ENCODE assay signal across 8 mouse cellular contexts in the genomic region with DNA sequence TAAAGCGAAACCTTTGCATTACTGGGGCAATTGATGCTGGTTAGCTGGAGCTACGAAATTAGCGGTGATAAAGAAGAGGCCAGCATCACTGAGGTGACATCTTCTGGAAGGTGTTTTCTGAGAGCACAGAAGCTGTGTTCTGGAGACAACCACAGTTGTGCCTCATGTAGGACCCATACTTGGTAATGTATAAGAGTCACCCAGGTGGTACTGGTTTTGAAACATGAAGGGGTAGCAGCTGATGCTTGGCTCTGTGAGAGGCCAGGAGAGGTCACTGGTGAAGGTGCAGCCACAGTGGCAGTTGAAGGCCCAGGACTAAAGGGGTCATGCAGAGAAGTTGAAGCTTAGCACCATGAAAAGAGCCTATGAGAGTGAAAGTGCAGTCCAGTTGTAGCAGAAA. TPM values are rescaled to one million over a fixed set of nuclear protein-coding genes. Genes with fewer than 3 reads are reported as not detected.
DNase-seq lines count a peak whose midpoint lies in the region; ATAC-seq lines count a peak whose summit lies in the region.

A gene (plus strand): TSS at position 301 of the 400 bp plus-strand sequence.

- no peak for ATAC-seq in common myeloid progenitor, adult 5-6 weeks (replicated peaks; ENCODE audit: low read depth, poor library complexity, severe bottlenecking)
- no peak for ATAC-seq in heart, embryonic 16.5 days (replicated peaks; ENCODE audit: extremely low read depth, insufficient read depth, low FRiP score)
- ATAC-seq in limb, embryonic 11.5 days (ENCODE audit: insufficient number of reproducible peaks, low FRiP score, low TSS enrichment, low read depth) = no peak

- H3K36me3 ChIP-seq in heart, embryonic 16.5 days (ENCODE audit: control insufficient read depth, insufficient read depth) = no peaks in the 10 kb centered on the region
- H3K36me3 ChIP-seq in limb, embryonic 11.5 days (ENCODE audit: control insufficient read depth, insufficient read depth, low read length) = no peaks in the 10 kb centered on the region

- H3K4me3 ChIP-seq in heart, embryonic 16.5 days (ENCODE audit: low read length) = no peak within 1 kb of the TSS
- H3K4me3 ChIP-seq in limb, embryonic 11.5 days (ENCODE audit: low read depth, low read length) = no peak within 1 kb of the TSS

- WGBS in heart, embryonic 16.5 days = 72% methylated on average over 3 of the region's 3 CpGs
- 91% methylated on average over 3 of the region's 3 CpGs for WGBS in limb, embryonic 11.5 days

- H3K9ac ChIP-seq in heart, embryonic 16.5 days (ENCODE audit: low read length) = no peak within 1 kb of the TSS
- no peak within 1 kb of the TSS for H3K9ac ChIP-seq in limb, embryonic 11.5 days (ENCODE audit: low read length)

- no peaks in the 10 kb centered on the region for H3K9me3 ChIP-seq in heart, embryonic 16.5 days (replicated peaks; ENCODE audit: control insufficient read depth, low read length)
- no peaks in the 10 kb centered on the region for H3K9me3 ChIP-seq in limb, embryonic 11.5 days (ENCODE audit: control insufficient read depth, low read length)

- no peak within 1 kb of the TSS for H3K4me2 ChIP-seq in heart, embryonic 16.5 days (ENCODE audit: low read depth, low read length)
- H3K4me2 ChIP-seq in limb, embryonic 11.5 days (ENCODE audit: low read depth, severe bottlenecking) = no peak within 1 kb of the TSS

- no peaks in the 10 kb centered on the region for H3K27me3 ChIP-seq in heart, embryonic 16.5 days (ENCODE audit: control insufficient read depth, insufficient read depth, low read length)
- no peaks in the 10 kb centered on the region for H3K27me3 ChIP-seq in limb, embryonic 11.5 days (ENCODE audit: control insufficient read depth, insufficient read depth, low read length)

- no peak within 1 kb of the TSS for H3K27ac ChIP-seq in heart, embryonic 16.5 days (ENCODE audit: low read length)
- no peak within 1 kb of the TSS for H3K27ac ChIP-seq in limb, embryonic 11.5 days (replicated peaks; ENCODE audit: low read depth, low read length)

- DNase-seq in layer of hippocampus, adult 8-10 months (ENCODE audit: low spot score in 2 of 2) = no peak
- no peak for DNase-seq in layer of hippocampus, adult 11-12 months (ENCODE audit: low spot score)
- DNase-seq in limb, embryonic 11.5 days (ENCODE audit: low spot score) = no peak
- no peak for DNase-seq in c-Kit-positive CD71-positive TER-119-positive erythroid progenitor cells, embryonic 14.5 days (ENCODE audit: low spot score)
- no peak for DNase-seq in ovary, postnatal 36 days (ENCODE audit: low spot score)
- DNase-seq in cerebellum, adult 9-11 months = no peak

- H3K4me1 ChIP-seq in heart, embryonic 16.5 days (ENCODE audit: control insufficient read depth, insufficient read depth, low read length) = peaks cover 7% of the 10 kb centered on the region
- no peaks in the 10 kb centered on the region for H3K4me1 ChIP-seq in limb, embryonic 11.5 days (ENCODE audit: control insufficient read depth, insufficient read depth, low read length)

RNA-seq across cellular contexts. Expression of the gene that starts here (rescaled TPM):
- total RNA-seq in layer of hippocampus, adult 8-10 months (2022) = 10 to 100 TPM; 32.1 to 39.9 (median 34.0) TPM
- total RNA-seq in common myeloid progenitor, adult 5-6 weeks (2017) = 12.4 and 13.4 TPM in 2 replicates
- 16.9 and 17.5 TPM in 2 replicates for polyA plus RNA-seq in heart, embryonic 16.5 days (2015; fragmentation: Nextera tagmentation; extraction: Ambion mirVana)
- 18.1 and 18.7 TPM in 2 replicates for polyA plus RNA-seq in limb, embryonic 11.5 days (2014; fragmentation: Nextera tagmentation; extraction: Ambion mirVana)
